ENCODE assay signal across 9 mouse cellular contexts in the genomic region with DNA sequence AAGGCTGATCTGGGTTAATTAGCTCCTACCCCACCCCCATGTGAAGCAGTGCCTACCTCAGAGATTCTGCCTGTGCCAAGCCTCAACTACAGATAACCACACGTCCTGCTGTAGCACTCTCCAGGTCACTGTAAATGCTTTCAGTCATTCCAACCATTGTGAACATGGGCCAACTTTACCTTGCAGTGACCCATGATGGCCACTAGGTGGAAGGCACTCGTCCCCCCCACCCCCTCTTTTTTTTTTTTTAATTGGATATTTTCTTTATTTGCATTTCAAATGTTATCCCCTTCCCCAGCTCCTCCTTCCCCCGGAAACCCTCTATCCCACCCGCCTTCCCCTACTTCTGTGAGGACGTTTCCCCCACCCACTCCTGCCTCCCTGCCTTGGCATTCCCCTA. TPM values are rescaled to one million over a fixed set of nuclear protein-coding genes. Genes with fewer than 3 reads are reported as not detected.
DNase-seq lines count a peak whose midpoint lies in the region; ATAC-seq and TF ChIP-seq lines count a peak whose summit lies in the region.
"Had no signal": no experiment of that assay in that cellular context is flagged by ENCODE, and none has a peak within 500 bp of the region (broad histone marks: within the 10 kb centered on the region; RNA-seq: fewer than 3 reads in every experiment).

No protein-coding gene starts in this region.

- H3K4me2 ChIP-seq in kidney, embryonic 14.5 days (replicated peaks; ENCODE audit: low read depth, low read length), result no peak overlapping the region
- no peak overlapping the region for H3K4me2 ChIP-seq in liver, postnatal 0 days (ENCODE audit: low read depth, low read length)
- no peak overlapping the region for H3K4me2 ChIP-seq in forebrain, embryonic 13.5 days

- no peaks in the 10 kb centered on the region for H3K27me3 ChIP-seq in kidney, embryonic 14.5 days (ENCODE audit: control insufficient read depth, insufficient read depth, low read length)
- H3K27me3 ChIP-seq in G1E (ENCODE audit: insufficient read depth, low read length), result no peaks in the 10 kb centered on the region
- no peaks in the 10 kb centered on the region for H3K27me3 ChIP-seq in liver, postnatal 0 days (ENCODE audit: insufficient read depth, low read length)
- H3K27me3 ChIP-seq in forebrain, embryonic 13.5 days, result no peaks in the 10 kb centered on the region

- WGBS in kidney, embryonic 14.5 days, result 10% methylated on average over 5 of the region's 5 CpGs
- whole genome bisulfite sequencing in liver, postnatal 0 days (ENCODE audit: insufficient replicate concordance), result 11% methylated on average over 5 of the region's 5 CpGs
- 7% methylated on average over 5 of the region's 5 CpGs for WGBS in forebrain, embryonic 13.5 days

- peak; percentile 25 for DNase-seq in kidney, adult 9 months
- DNase-seq in G1E (ENCODE audit: low spot score), result peak; percentile 18
- peak; percentile 24 for DNase-seq in c-Kit-positive CD71-negative TER-119-negative erythroid progenitor cells, embryonic 14.5 days (ENCODE audit: low read depth)
- DNase-seq in liver, postnatal 0 days, result no peak
- no peak for DNase-seq in right cerebral cortex, postnatal 4 days

- TF ChIP-seq CTCF in G1E (IDR thresholded peaks at IDR 0.05; ENCODE audit: low read depth, low read length), result peak; percentile 58; the same call in 1 of the 2 replicates
- peak; percentile 71 for TF ChIP-seq CTCF in liver, postnatal 0 days (IDR thresholded peaks at IDR 0.05; ENCODE audit: low read depth)

- no peaks in the 10 kb centered on the region for H3K4me1 ChIP-seq in kidney, embryonic 14.5 days (ENCODE audit: control insufficient read depth, insufficient read depth, low read length)
- H3K4me1 ChIP-seq in G1E (ENCODE audit: insufficient read depth, low read depth, low read length), result no peaks in the 10 kb centered on the region
- no peaks in the 10 kb centered on the region; the same call in 1 of the 2 replicates for H3K4me1 ChIP-seq in liver, postnatal 0 days (ENCODE audit: insufficient read depth)
- H3K4me1 ChIP-seq in forebrain, embryonic 13.5 days, result peaks cover 6% of the 10 kb centered on the region; the same call in 1 of the 2 replicates

- H3K36me3 ChIP-seq in kidney, embryonic 14.5 days (ENCODE audit: control insufficient read depth, insufficient read depth, low read length), result peaks cover 27% of the 10 kb centered on the region
- peaks cover 43% of the 10 kb centered on the region for H3K36me3 ChIP-seq in G1E (replicated peaks)
- H3K36me3 ChIP-seq in liver, postnatal 0 days (replicated peaks; ENCODE audit: insufficient read depth, low read length), result peaks cover 18% of the 10 kb centered on the region
- H3K36me3 ChIP-seq in forebrain, embryonic 13.5 days (ENCODE audit: poor library complexity, severe bottlenecking), result peaks cover 42% of the 10 kb centered on the region

- ATAC-seq in kidney, embryonic 14.5 days (ENCODE audit: low FRiP score, low TSS enrichment), result no peak
- ATAC-seq in G1E (ENCODE audit: extremely low read depth, insufficient number of reproducible peaks, low FRiP score, poor library complexity, severe bottlenecking), result no peak
- ATAC-seq in liver, postnatal 0 days, result peak; percentile 56
- no peak for ATAC-seq in frontal cortex, adult (ENCODE audit: low TSS enrichment)
- no peak for ATAC-seq in forebrain, embryonic 13.5 days

- no peak overlapping the region for H3K9ac ChIP-seq in kidney, embryonic 14.5 days (ENCODE audit: low read depth, low read length)
- H3K9ac ChIP-seq in liver, postnatal 0 days (replicated peaks), result no peak overlapping the region
- no peak overlapping the region for H3K9ac ChIP-seq in forebrain, embryonic 13.5 days

- H3K9me3 ChIP-seq in kidney, embryonic 14.5 days (ENCODE audit: control insufficient read depth, low read length), result no peaks in the 10 kb centered on the region
- H3K9me3 ChIP-seq in G1E (replicated peaks), result no peaks in the 10 kb centered on the region
- H3K9me3 ChIP-seq in liver, postnatal 0 days (ENCODE audit: low read length), result no peaks in the 10 kb centered on the region
- H3K9me3 ChIP-seq in forebrain, embryonic 13.5 days (replicated peaks), result no peaks in the 10 kb centered on the region

- H3K27ac ChIP-seq in kidney, embryonic 14.5 days (ENCODE audit: low read depth, low read length), result no peak overlapping the region
- no peak overlapping the region for H3K27ac ChIP-seq in liver, postnatal 0 days (ENCODE audit: low read depth)
- H3K27ac ChIP-seq in forebrain, embryonic 13.5 days, result no peak overlapping the region

- H3K4me3 ChIP-seq in kidney, embryonic 14.5 days (ENCODE audit: low read length), result no peak overlapping the region
- no peak overlapping the region for H3K4me3 ChIP-seq in G1E (ENCODE audit: low read depth, low read length)
- no peak overlapping the region for H3K4me3 ChIP-seq in liver, postnatal 0 days (ENCODE audit: low read depth, low read length)
- H3K4me3 ChIP-seq in forebrain, embryonic 13.5 days, result no peak overlapping the region

- TF ChIP-seq EP300 in liver, postnatal 0 days (IDR thresholded peaks at IDR 0.05; ENCODE audit: low read depth), result no peak

RNA-seq across cellular contexts. Expression of gene Gm17617, which starts 2.0 kb away (rescaled TPM):
- not detected in 2 replicates for polyA plus RNA-seq in kidney, embryonic 14.5 days (2014; fragmentation: Nextera tagmentation; extraction: Ambion mirVana)
- total RNA-seq in G1E (2014; fragmentation: Nextera tagmentation) (not detected in 2 replicates), G1E (2017) (not detected in 2 replicates)
- not detected in 2 replicates for polyA plus RNA-seq in G1E (2012)
- polyA plus RNA-seq in liver, postnatal 0 days (2015; fragmentation: Nextera tagmentation; extraction: Ambion mirVana), result not detected in 2 replicates
- not detected in 2 replicates for polyA plus RNA-seq in forebrain, embryonic 13.5 days (2015; fragmentation: Nextera tagmentation; extraction: Ambion mirVana)
- polyA plus RNA-seq: heart, embryonic 14.5 days had no signal

RNA-seq across cellular contexts. Expression of gene Fgfr4, which starts 17.1 kb away (rescaled TPM):
- 9.9 and 14.9 TPM in 2 replicates for polyA plus RNA-seq in kidney, embryonic 14.5 days (2014; fragmentation: Nextera tagmentation; extraction: Ambion mirVana)
- total RNA-seq in G1E (2014; fragmentation: Nextera tagmentation) (not detected in 2 replicates), G1E (2017) (0.05 TPM in 1 of 2 replicates, not detected in the other)
- not detected in 2 replicates for polyA plus RNA-seq in G1E (2012)
- 4.9 and 5.1 TPM in 2 replicates for polyA plus RNA-seq in liver, postnatal 0 days (2015; fragmentation: Nextera tagmentation; extraction: Ambion mirVana)
- polyA plus RNA-seq in forebrain, embryonic 13.5 days (2015; fragmentation: Nextera tagmentation; extraction: Ambion mirVana), result 0.25 and 0.48 TPM in 2 replicates

RNA-seq across cellular contexts. Expression of gene Zfp346, which starts 30.3 kb away (rescaled TPM):
- polyA plus RNA-seq in kidney, embryonic 14.5 days (2014; fragmentation: Nextera tagmentation; extraction: Ambion mirVana), result 13.8 and 25.4 TPM in 2 replicates
- total RNA-seq in G1E (2014; fragmentation: Nextera tagmentation) (38.0 and 41.8 TPM in 2 replicates), G1E (2017) (15.0 and 15.7 TPM in 2 replicates)
- 11.3 and 13.8 TPM in 2 replicates for polyA plus RNA-seq in G1E (2012)
- polyA plus RNA-seq in liver, postnatal 0 days (2015; fragmentation: Nextera tagmentation; extraction: Ambion mirVana), result 3.0 and 3.6 TPM in 2 replicates
- polyA plus RNA-seq in forebrain, embryonic 13.5 days (2015; fragmentation: Nextera tagmentation; extraction: Ambion mirVana), result 23.1 and 24.3 TPM in 2 replicates

RNA-seq across cellular contexts. Expression of gene Uimc1, which starts 35.3 kb away (rescaled TPM):
- polyA plus RNA-seq in kidney, embryonic 14.5 days (2014; fragmentation: Nextera tagmentation; extraction: Ambion mirVana), result 28.1 and 29.6 TPM in 2 replicates
- total RNA-seq in G1E (2014; fragmentation: Nextera tagmentation), result 52.4 and 54.8 TPM in 2 replicates
- total RNA-seq in G1E (2017), result 49.3 and 55.0 TPM in 2 replicates
- polyA plus RNA-seq in G1E (2012), result 6.6 and 7.8 TPM in 2 replicates
- polyA plus RNA-seq in liver, postnatal 0 days (2015; fragmentation: Nextera tagmentation; extraction: Ambion mirVana), result 12.1 TPM in 2 replicates
- polyA plus RNA-seq in forebrain, embryonic 13.5 days (2015; fragmentation: Nextera tagmentation; extraction: Ambion mirVana), result 24.3 and 24.6 TPM in 2 replicates

Comparison
In these comparisons a context has a peak if more than half of its experiments do, and no peak if none do; other contexts are left out.
1. DNase-seq: peak in kidney, adult 9 months (single experiment), G1E (single experiment) and c-Kit-positive CD71-negative TER-119-negative erythroid progenitor cells, embryonic 14.5 days (single experiment); none in liver, postnatal 0 days (single experiment) and right cerebral cortex, postnatal 4 days (single experiment).